Mouse (Mus musculus) embryonic facial prominence, embryonic 14.5 days (tissue): ENCODE measurements around the gene B4galt7. TPM values are rescaled to one million over a fixed set of nuclear protein-coding genes. Genes with fewer than 3 reads are reported as not detected.
"Not testable (repeated sequence)": the region's sequence is repeated elsewhere in the genome, so short reads cannot be mapped to it uniquely, and the experiment has no call there.

Experiments
- ATAC-seq: fragments of 200-750 bp; cut with Nextera tagmentation; 2 replicates; pipeline ENCODE4 v1.8.0; 2017; ENCODE audit warnings: low read depth, moderate number of reproducible peaks, moderate TSS enrichment
- DNase-seq: peaks from one replicate; pipeline ENCODE4 v3.0.0-alpha.2; 2015; ENCODE audit warnings: low spot score
- H3K27ac ChIP-seq: fragments of 300-500 bp; sonication (generic); replicated peaks from 2 replicates; pipeline ENCODE4 v1.5.1; 2014; ENCODE audit warnings: low read depth, mild to moderate bottlenecking, low read length, moderate library complexity
- H3K27me3 ChIP-seq: fragments of 300-500 bp; sonication (generic); replicated peaks from 2 replicates; pipeline ENCODE4 v1.6.1; 2014; ENCODE audit warnings: low read length; ENCODE audit not compliant: control insufficient read depth, insufficient read depth
- H3K36me3 ChIP-seq: fragments of 300-500 bp; sonication (generic); 2 replicates; pipeline ENCODE4 v1.6.1; 2014; ENCODE audit warnings: low read length, mixed read lengths; ENCODE audit not compliant: control insufficient read depth, insufficient read depth
- H3K4me1 ChIP-seq: fragments of 300-500 bp; sonication (generic); 2 replicates; pipeline ENCODE4 v1.6.1; 2014; ENCODE audit warnings: antibody characterized with exemption, low read length; ENCODE audit not compliant: control insufficient read depth, insufficient read depth
- H3K4me2 ChIP-seq: fragments of 300-500 bp; sonication (generic); 2 replicates; pipeline ENCODE4 v1.6.1; 2014; ENCODE audit warnings: low read depth, mild to moderate bottlenecking, low read length, moderate library complexity, mixed read lengths
- H3K4me3 ChIP-seq: fragments of 300-500 bp; sonication (generic); 2 replicates; pipeline ENCODE4 v1.5.1; 2014; ENCODE audit warnings: low read depth, mild to moderate bottlenecking, low read length
- H3K9ac ChIP-seq: fragments of 300-500 bp; sonication (generic); 2 replicates; pipeline ENCODE4 v1.6.1; 2014; ENCODE audit warnings: low read depth, mild to moderate bottlenecking, low read length, moderate library complexity, mixed read lengths
- H3K9me3 ChIP-seq: fragments of 300-500 bp; sonication (generic); 2 replicates; pipeline ENCODE4 v1.6.1; 2016; ENCODE audit warnings: low read length; ENCODE audit not compliant: control insufficient read depth
- WGBS: fragments of 180-500 bp; shearing (Covaris S2); extraction: QIAGEN DNeasy Blood & Tissue Kit; methylation state at CpG from one replicate; pipeline ENCODE4 v1.1.7; 2014; 5-methylcytosine and 5-hydroxymethylcytosine counted together
- polyA plus RNA-seq: library from polyadenylated mRNA; unstranded; fragments of >200 nt; fragmentation: Nextera tagmentation; extraction: Ambion mirVana; gene quantifications from 2 replicates; pipeline ENCODE4 v1.2.1, GENCODE M21; 2014

The B4galt7 gene
- polyA plus RNA-seq, 1 experiment from 2014 or later: 10.3 TPM

GRCm38 (mm10) chr13:55634639-55635127, 35.0 kb downstream of the B4galt7 start, which contains the start of gene Ddx46:
Ddx46 (plus strand) TSS chr13:55635027.
- DNase-seq (peak; percentile 91), ATAC-seq (peak; percentile 95)
- Histone ChIP-seq H3K4me1 (peaks cover 8% of the 10 kb centered on the region), H3K4me3 (peak within 1 kb of the TSS; percentile 78), H3K9me3 (no peaks in the 10 kb centered on the region), H3K4me2 (peak within 1 kb of the TSS; percentile 82), H3K27ac (no peak within 1 kb of the TSS), H3K36me3 (peaks cover 44% of the 10 kb centered on the region), H3K9ac (peak within 1 kb of the TSS; percentile 84), H3K27me3 (no peaks in the 10 kb centered on the region)
- WGBS: 4% methylated on average over 30 of the region's 30 CpGs

GRCm38 (mm10) chr13:55635146-55635571, 35.5 kb downstream of the B4galt7 start:
- Histone ChIP-seq H3K9ac (peak overlapping the region; percentile 84), H3K4me3 (peak overlapping the region; percentile 78), H3K9me3 (no peaks in the 10 kb centered on the region), H3K27me3 (no peaks in the 10 kb centered on the region), H3K27ac (no peak overlapping the region), H3K36me3 (peaks cover 44% of the 10 kb centered on the region), H3K4me2 (peak overlapping the region; percentile 82), H3K4me1 (peaks cover 8% of the 10 kb centered on the region)
- ATAC-seq: peak; percentile 34; the same call in 1 of the 2 replicates
- 3% methylated on average over 19 of the region's 40 CpGs for WGBS
- DNase-seq: no peak

DNA sequence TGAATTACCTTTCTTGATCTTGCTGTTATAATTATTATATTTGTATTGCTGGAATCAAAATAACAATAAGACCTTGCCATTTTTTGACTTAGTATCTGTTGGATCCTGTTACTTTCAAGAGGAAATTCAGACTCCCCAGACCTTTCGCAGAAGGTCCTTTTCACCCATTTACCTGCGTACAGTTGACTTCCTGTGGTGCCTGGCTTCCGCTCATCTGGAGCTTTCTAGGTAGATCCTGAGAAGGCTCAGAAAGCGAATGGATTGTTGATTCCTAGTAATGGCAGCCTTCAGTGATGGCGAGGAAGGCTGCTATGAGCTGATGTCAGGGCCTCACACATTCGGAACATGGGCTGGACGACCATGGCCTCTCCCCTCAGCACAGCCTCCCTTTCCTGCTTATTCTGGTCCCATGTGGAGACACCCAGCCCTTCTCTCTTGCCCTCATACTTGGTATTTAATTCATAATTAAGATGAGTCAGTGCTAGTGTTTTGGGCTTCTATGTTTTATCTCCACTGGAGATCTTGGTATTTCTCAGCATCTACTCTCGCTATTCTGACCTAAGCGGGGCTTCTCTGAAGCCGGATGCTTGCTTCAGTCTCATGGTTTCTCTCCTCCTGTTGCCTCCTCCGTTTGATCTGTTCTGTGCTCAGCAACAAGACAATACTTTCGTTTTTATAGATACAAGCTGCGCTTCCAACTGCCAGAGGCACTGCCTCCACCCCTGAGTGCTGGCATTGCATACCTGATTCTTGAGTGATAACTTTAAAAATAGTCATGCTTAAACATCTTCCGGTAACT, 36.7 kb downstream of the B4galt7 start:
- no peaks in the 10 kb centered on the region for H3K27me3 ChIP-seq
- H3K27ac ChIP-seq: no peak overlapping the region
- peaks cover 47% of the 10 kb centered on the region for H3K36me3 ChIP-seq
- H3K4me1 ChIP-seq: peaks cover 8% of the 10 kb centered on the region
- DNase-seq (no peak), ATAC-seq (no peak)
- H3K4me3 ChIP-seq: no peak overlapping the region; the same call in 1 of the 2 replicates
- 91% methylated on average over 14 of the region's 14 CpGs for WGBS
- H3K4me2 ChIP-seq: peak overlapping the region; percentile 82
- peak overlapping the region; percentile 84; the same call in 1 of the 2 replicates for H3K9ac ChIP-seq
- H3K9me3 ChIP-seq: no peaks in the 10 kb centered on the region

- not testable (repeated sequence) for H3K9ac ChIP-seq, H3K4me2 ChIP-seq, H3K9me3 ChIP-seq, H3K4me3 ChIP-seq, H3K4me1 ChIP-seq, H3K27ac ChIP-seq, ATAC-seq, H3K27me3 ChIP-seq
- H3K36me3 ChIP-seq: peaks cover 51% of the 10 kb centered on the region
- WGBS: 58% methylated on average over 8 of the region's 8 CpGs
- peak; percentile 53 for DNase-seq
Observed at GRCm38 (mm10) chr13:55640480-55640879, 40.8 kb downstream of the B4galt7 start.

DNA sequence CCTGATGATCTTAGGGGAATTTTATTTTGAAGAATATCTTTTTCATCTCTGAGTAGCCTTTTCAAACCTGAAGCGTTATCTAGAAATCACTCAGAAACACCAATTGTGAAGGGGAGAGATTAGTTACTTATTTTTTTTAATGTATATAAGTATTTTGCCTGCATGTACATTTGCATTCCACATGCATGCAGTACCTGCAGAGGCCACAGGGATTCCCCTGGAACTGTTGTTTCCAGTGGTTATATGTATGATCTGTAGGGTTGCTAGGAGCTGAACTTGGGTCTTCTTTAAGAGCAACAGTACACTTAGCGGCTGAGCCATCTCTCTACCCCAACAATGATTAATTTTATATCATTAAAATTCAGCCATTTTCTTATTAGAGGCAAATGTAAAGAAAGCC, 44.8 kb downstream of the B4galt7 start:
- Histone ChIP-seq H3K9ac (no peak overlapping the region), H3K27ac (no peak overlapping the region), H3K36me3 (peaks cover 82% of the 10 kb centered on the region), H3K27me3 (no peaks in the 10 kb centered on the region), H3K9me3 (no peaks in the 10 kb centered on the region), H3K4me3 (no peak overlapping the region), H3K4me1 (no peaks in the 10 kb centered on the region), H3K4me2 (no peak overlapping the region)
- 91% methylated on average over 2 of the region's 2 CpGs for WGBS
- ATAC-seq: no peak
- DNase-seq: peak; percentile 41

DNA sequence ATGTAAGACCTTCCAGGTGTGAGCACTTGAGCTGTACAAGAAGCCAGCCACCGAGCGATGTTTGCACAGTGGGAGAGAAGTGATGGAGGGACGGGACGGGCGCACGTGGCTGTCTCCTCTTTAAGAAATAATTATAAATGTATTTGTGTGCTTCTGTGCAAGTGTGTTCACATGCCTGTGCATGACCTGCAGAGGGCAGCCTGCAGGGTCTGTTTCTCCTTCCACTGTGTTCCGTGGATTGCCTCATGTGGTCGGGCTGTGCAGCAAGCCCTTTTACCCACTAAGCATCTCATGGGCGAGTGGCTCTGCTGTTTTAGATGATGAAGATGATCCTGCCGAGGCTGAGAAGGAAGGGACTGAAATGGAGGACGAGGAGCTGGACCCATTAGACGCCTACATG, 50.4 kb downstream of the B4galt7 start:
- DNase-seq (no peak), ATAC-seq (no peak)
- peaks cover 98% of the 10 kb centered on the region for H3K36me3 ChIP-seq
- H3K27ac ChIP-seq: no peak overlapping the region
- no peaks in the 10 kb centered on the region for H3K27me3 ChIP-seq
- no peak overlapping the region for H3K4me2 ChIP-seq
- no peaks in the 10 kb centered on the region for H3K4me1 ChIP-seq
- H3K4me3 ChIP-seq: no peak overlapping the region
- H3K9ac ChIP-seq: no peak overlapping the region
- H3K9me3 ChIP-seq: no peaks in the 10 kb centered on the region
- WGBS: 86% methylated on average over 12 of the region's 12 CpGs

GRCm38 (mm10) chr13:55650980-55651379, 51.3 kb downstream of the B4galt7 start:
- Histone ChIP-seq H3K4me1 (no peaks in the 10 kb centered on the region), H3K27ac (no peak overlapping the region), H3K4me2 (no peak overlapping the region), H3K4me3 (no peak overlapping the region), H3K9me3 (no peaks in the 10 kb centered on the region), H3K9ac (no peak overlapping the region), H3K36me3 (peaks cover 98% of the 10 kb centered on the region), H3K27me3 (no peaks in the 10 kb centered on the region)
- DNase-seq: no peak
- 95% methylated on average over 6 of the region's 6 CpGs for WGBS
- no peak for ATAC-seq
